Mouse (Mus musculus) heart, embryonic 16.5 days (tissue): Measurements from ENCODE around the gene Plscr1. TPM values are rescaled to one million over a fixed set of nuclear protein-coding genes. Genes with fewer than 3 reads are reported as not detected.

Experiments used
- ATAC-seq: fragments of 200-750 bp; cut with Nextera tagmentation; replicated peaks from 2 replicates; pipeline ENCODE4 v1.8.0; 2017; ENCODE audit warnings: moderate number of reproducible peaks; ENCODE audit not compliant: insufficient read depth, low FRiP score; ENCODE audit errors: extremely low read depth
- H3K27ac ChIP-seq: fragments of 300-500 bp; sonication (generic); 2 replicates; pipeline ENCODE4 v1.5.1; 2014; ENCODE audit warnings: mild to moderate bottlenecking, low read length, control low read depth, moderate library complexity
- H3K27me3 ChIP-seq: fragments of 300-500 bp; sonication (generic); 2 replicates; pipeline ENCODE4 v1.6.1; 2014; ENCODE audit warnings: low read length, mixed read lengths; ENCODE audit not compliant: control insufficient read depth, insufficient read depth
- H3K36me3 ChIP-seq: fragments of 300-500 bp; sonication (generic); 2 replicates; pipeline ENCODE4 v1.6.1; 2014; ENCODE audit not compliant: control insufficient read depth, insufficient read depth
- H3K4me1 ChIP-seq: fragments of 300-500 bp; sonication (generic); 2 replicates; pipeline ENCODE4 v1.6.1; 2014; ENCODE audit warnings: low read length, mixed read lengths; ENCODE audit not compliant: control insufficient read depth, insufficient read depth
- H3K4me2 ChIP-seq: fragments of 300-500 bp; sonication (generic); 2 replicates; pipeline ENCODE4 v1.6.1; 2014; ENCODE audit warnings: low read depth, mild to moderate bottlenecking, control low read depth, low read length
- H3K4me3 ChIP-seq: fragments of 300-500 bp; sonication (generic); 2 replicates; pipeline ENCODE4 v1.5.1; 2014; ENCODE audit warnings: mild to moderate bottlenecking, control low read depth, low read length
- H3K9ac ChIP-seq: fragments of 300-500 bp; sonication (generic); 2 replicates; pipeline ENCODE4 v1.6.1; 2014; ENCODE audit warnings: low read length, control low read depth
- H3K9me3 ChIP-seq: fragments of 300-500 bp; sonication (generic); replicated peaks from 2 replicates; pipeline ENCODE4 v1.6.1; 2016; ENCODE audit warnings: low read length; ENCODE audit not compliant: control insufficient read depth
- WGBS: fragments of 180-500 bp; shearing (Covaris S2); extraction: QIAGEN DNeasy Blood & Tissue Kit; methylation state at CpG from one replicate; pipeline ENCODE4 v1.1.7; 2014; 5-methylcytosine and 5-hydroxymethylcytosine counted together
- microRNA-seq: library from miRNA; unstranded; fragments of <30 nt; microRNA quantifications from one replicate; pipeline ENCODE4, GENCODE M21; 2017
- polyA plus RNA-seq: library from polyadenylated mRNA; unstranded; fragments of >200 nt; fragmentation: Nextera tagmentation; extraction: Ambion mirVana; gene quantifications from 2 replicates; pipeline ENCODE4 v1.2.1, GENCODE M21; 2015

Plscr1 gene
- polyA plus RNA-seq, 1 experiment from 2014 or later, result 26.1 TPM

DNA sequence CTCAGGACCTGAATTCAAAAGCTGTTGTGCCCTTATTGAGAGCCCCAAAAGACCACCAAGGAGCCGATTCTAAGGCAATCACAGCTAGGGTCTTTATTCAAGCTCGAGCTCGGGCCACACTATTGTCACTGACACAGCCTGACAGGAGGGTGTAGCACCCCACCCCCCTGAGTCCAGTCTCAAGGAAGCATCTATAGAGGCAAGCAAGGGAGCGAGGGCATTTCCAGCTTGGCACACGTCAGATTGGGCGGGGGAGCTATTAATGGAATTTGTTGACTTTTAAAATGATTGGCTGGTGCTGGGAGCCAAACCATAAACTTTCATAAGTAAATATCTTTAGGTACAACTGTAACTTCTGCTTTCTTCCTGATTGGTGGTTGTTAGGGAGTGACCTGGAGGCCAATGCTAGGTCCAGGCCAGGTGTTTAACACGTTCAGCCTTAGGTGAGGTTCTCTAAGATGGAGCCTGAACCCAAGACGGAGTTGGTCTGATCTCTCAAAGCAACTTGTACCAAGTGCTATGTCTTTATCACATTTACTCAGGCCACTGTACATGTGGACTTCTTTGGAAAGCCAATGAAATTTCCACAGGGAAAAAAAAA is 56.2 kb downstream of the Plscr1 start:
- no peak overlapping the region for H3K4me3 ChIP-seq
- WGBS, result 80% methylated on average over 8 of the region's 8 CpGs
- no peak overlapping the region for H3K27ac ChIP-seq
- H3K4me1 ChIP-seq, result no peaks in the 10 kb centered on the region
- H3K9ac ChIP-seq, result no peak overlapping the region
- no peaks in the 10 kb centered on the region for H3K27me3 ChIP-seq
- no peak overlapping the region for H3K4me2 ChIP-seq
- H3K36me3 ChIP-seq, result no peaks in the 10 kb centered on the region
- H3K9me3 ChIP-seq, result no peaks in the 10 kb centered on the region
- no peak for ATAC-seq

GRCm38 (mm10) chr9:92309077-92309476 is 59.5 kb downstream of the Plscr1 start, which contains the start of gene 1700057G04Rik:
TSS of gene 1700057G04Rik (plus strand) at chr9:92309377.
- 47% methylated on average over 1 of the region's 1 CpGs for WGBS
- Histone ChIP-seq H3K9ac (no peak within 1 kb of the TSS), H3K4me2 (no peak within 1 kb of the TSS), H3K4me1 (no peaks in the 10 kb centered on the region), H3K4me3 (no peak within 1 kb of the TSS), H3K27ac (no peak within 1 kb of the TSS), H3K36me3 (no peaks in the 10 kb centered on the region), H3K27me3 (no peaks in the 10 kb centered on the region), H3K9me3 (no peaks in the 10 kb centered on the region)
- no peak for ATAC-seq

- Histone ChIP-seq H3K27ac (no peak overlapping the region), H3K9ac (no peak overlapping the region), H3K4me2 (no peak overlapping the region), H3K9me3 (no peaks in the 10 kb centered on the region), H3K27me3 (no peaks in the 10 kb centered on the region), H3K4me3 (no peak overlapping the region), H3K36me3 (no peaks in the 10 kb centered on the region), H3K4me1 (no peaks in the 10 kb centered on the region)
- ATAC-seq, result no peak
- WGBS, result 67% methylated on average over 3 of the region's 3 CpGs
These were observed 67.2 kb downstream of the Plscr1 start for GRCm38 (mm10) chr9:92316791-92317190.

Small RNA genes within 50 kb of the gene (microRNA-seq; reads per million reads assigned to microRNA genes)
- not detected for gene Mir6386

Other genes starting within 250 kb of the Plscr1 start
- gene Plscr5, start 56.8 kb upstream of the Plscr1 start, polyA plus RNA-seq, result not detected in 2 replicates
- gene Plscr2, start 25.9 kb downstream of the Plscr1 start, polyA plus RNA-seq, result 9.3 and 11.3 TPM in 2 replicates
- not detected in 2 replicates for gene 1700057G04Rik, start 59.6 kb downstream of the Plscr1 start, polyA plus RNA-seq
- 7.0 and 7.2 TPM in 2 replicates for gene Plscr4, start 207.6 kb downstream of the Plscr1 start, polyA plus RNA-seq